Comparison of ENCODE assay signal across 23 mouse cellular contexts in genomic region chr9:41173158-41173557, GRCm38 (mm10). TPM values are rescaled to one million over a fixed set of nuclear protein-coding genes. Genes with fewer than 3 reads are reported as not detected.
A peak's percentile ranks its signal among the peaks of the same experiment; 100 is the strongest.
DNase-seq lines count a peak whose midpoint lies in the region; ATAC-seq lines count a peak whose summit lies in the region.
"Had no signal": no experiment of that assay in that cellular context is flagged by ENCODE, and none has a peak within 500 bp of the region (broad histone marks: within the 10 kb centered on the region; RNA-seq: fewer than 3 reads in every experiment).

No protein-coding gene starts in this region.

- H3K36me3 ChIP-seq in liver, embryonic 12.5 days = no peaks in the 10 kb centered on the region
- no peaks in the 10 kb centered on the region for H3K36me3 ChIP-seq in liver, embryonic 11.5 days (ENCODE audit: control insufficient read depth, insufficient read depth, low read length)
- H3K36me3 ChIP-seq in embryonic facial prominence, embryonic 14.5 days (ENCODE audit: control insufficient read depth, insufficient read depth, low read length) = no peaks in the 10 kb centered on the region
- no peaks in the 10 kb centered on the region for H3K36me3 ChIP-seq in forebrain, embryonic 16.5 days (ENCODE audit: control insufficient read depth, insufficient read depth)
- H3K36me3 ChIP-seq: embryonic facial prominence, embryonic 15.5 days; G1E; limb, embryonic 13.5 days; midbrain, embryonic 12.5 days; neural tube, embryonic 12.5 days had no signal

- no peak overlapping the region for H3K9ac ChIP-seq in liver, embryonic 12.5 days
- H3K9ac ChIP-seq in liver, embryonic 11.5 days (ENCODE audit: low read depth, low read length) = no peak overlapping the region
- no peak overlapping the region for H3K9ac ChIP-seq in embryonic facial prominence, embryonic 14.5 days (ENCODE audit: low read depth, low read length)
- no peak overlapping the region for H3K9ac ChIP-seq in forebrain, embryonic 16.5 days (replicated peaks; ENCODE audit: low read depth, low read length)
- H3K9ac ChIP-seq: embryonic facial prominence, embryonic 15.5 days; limb, embryonic 13.5 days; midbrain, embryonic 12.5 days; neural tube, embryonic 12.5 days had no signal

- H3K9me3 ChIP-seq in liver, embryonic 12.5 days (replicated peaks) = no peaks in the 10 kb centered on the region
- H3K9me3 ChIP-seq in liver, embryonic 11.5 days (ENCODE audit: control insufficient read depth, low read length) = no peaks in the 10 kb centered on the region
- no peaks in the 10 kb centered on the region for H3K9me3 ChIP-seq in embryonic facial prominence, embryonic 14.5 days (ENCODE audit: control insufficient read depth, low read length)
- H3K9me3 ChIP-seq in forebrain, embryonic 16.5 days (ENCODE audit: control insufficient read depth, low read length) = no peaks in the 10 kb centered on the region
- H3K9me3 ChIP-seq: embryonic facial prominence, embryonic 15.5 days; limb, embryonic 13.5 days; midbrain, embryonic 12.5 days; neural tube, embryonic 12.5 days had no signal

- H3K4me2 ChIP-seq in liver, embryonic 12.5 days = peak overlapping the region; percentile 49; the same call in 1 of the 2 replicates
- H3K4me2 ChIP-seq in liver, embryonic 11.5 days = no peak overlapping the region
- H3K4me2 ChIP-seq in embryonic facial prominence, embryonic 14.5 days (ENCODE audit: low read depth, low read length) = no peak overlapping the region
- no peak overlapping the region for H3K4me2 ChIP-seq in forebrain, embryonic 16.5 days (ENCODE audit: low read length)
- H3K4me2 ChIP-seq: embryonic facial prominence, embryonic 15.5 days; limb, embryonic 13.5 days; midbrain, embryonic 12.5 days; neural tube, embryonic 12.5 days had no signal

- ATAC-seq in liver, embryonic 12.5 days = no peak
- no peak for ATAC-seq in liver, embryonic 11.5 days (replicated peaks; ENCODE audit: low FRiP score)
- ATAC-seq in embryonic facial prominence, embryonic 14.5 days (ENCODE audit: low read depth) = no peak
- ATAC-seq in forebrain, embryonic 16.5 days = no peak

- 62% methylated on average over 3 of the region's 3 CpGs for WGBS in liver, embryonic 12.5 days (ENCODE audit: insufficient replicate concordance)
- 58% methylated on average over 3 of the region's 3 CpGs for WGBS in liver, embryonic 11.5 days
- WGBS in embryonic facial prominence, embryonic 14.5 days = 33% methylated on average over 3 of the region's 3 CpGs
- 77% methylated on average over 3 of the region's 3 CpGs for WGBS in forebrain, embryonic 16.5 days

- H3K27ac ChIP-seq in liver, embryonic 12.5 days = no peak overlapping the region
- H3K27ac ChIP-seq in liver, embryonic 11.5 days (ENCODE audit: low read depth, low read length) = no peak overlapping the region
- no peak overlapping the region; the same call in 1 of the 2 replicates for H3K27ac ChIP-seq in embryonic facial prominence, embryonic 14.5 days (replicated peaks; ENCODE audit: low read depth, low read length)
- H3K27ac ChIP-seq in forebrain, embryonic 16.5 days (ENCODE audit: low read length) = no peak overlapping the region
- H3K27ac ChIP-seq: embryonic facial prominence, embryonic 15.5 days; kidney, postnatal 0 days; layer of hippocampus, adult 2 months; limb, embryonic 13.5 days; macrophage; midbrain, embryonic 12.5 days; neural tube, embryonic 12.5 days had no signal

- peaks cover 50% of the 10 kb centered on the region for H3K4me1 ChIP-seq in liver, embryonic 12.5 days
- H3K4me1 ChIP-seq in liver, embryonic 11.5 days (replicated peaks; ENCODE audit: control insufficient read depth, insufficient read depth, low read length) = peaks cover 16% of the 10 kb centered on the region
- peaks cover 9% of the 10 kb centered on the region; the same call in 1 of the 2 replicates for H3K4me1 ChIP-seq in embryonic facial prominence, embryonic 14.5 days (ENCODE audit: control insufficient read depth, insufficient read depth, low read length)
- no peaks in the 10 kb centered on the region for H3K4me1 ChIP-seq in forebrain, embryonic 16.5 days (replicated peaks; ENCODE audit: control insufficient read depth, insufficient read depth, low read length)
- H3K4me1 ChIP-seq: embryonic facial prominence, embryonic 15.5 days had no signal

- no peak overlapping the region for H3K4me3 ChIP-seq in liver, embryonic 12.5 days
- H3K4me3 ChIP-seq in liver, embryonic 11.5 days (ENCODE audit: low read depth, low read length) = no peak overlapping the region
- H3K4me3 ChIP-seq in embryonic facial prominence, embryonic 14.5 days (ENCODE audit: low read depth, low read length) = no peak overlapping the region
- no peak overlapping the region for H3K4me3 ChIP-seq in forebrain, embryonic 16.5 days (replicated peaks; ENCODE audit: low read length)
- H3K4me3 ChIP-seq: embryonic facial prominence, embryonic 15.5 days; layer of hippocampus, adult 2 months; limb, embryonic 13.5 days; midbrain, embryonic 12.5 days; neural tube, embryonic 12.5 days had no signal

- peaks cover 18% of the 10 kb centered on the region for H3K27me3 ChIP-seq in liver, embryonic 12.5 days (replicated peaks)
- no peaks in the 10 kb centered on the region for H3K27me3 ChIP-seq in liver, embryonic 11.5 days (replicated peaks; ENCODE audit: control insufficient read depth, insufficient read depth, low read length)
- no peaks in the 10 kb centered on the region for H3K27me3 ChIP-seq in embryonic facial prominence, embryonic 14.5 days (replicated peaks; ENCODE audit: control insufficient read depth, insufficient read depth, low read length)
- H3K27me3 ChIP-seq in forebrain, embryonic 16.5 days (replicated peaks; ENCODE audit: control insufficient read depth, insufficient read depth, low read length) = no peaks in the 10 kb centered on the region
- H3K27me3 ChIP-seq: embryonic facial prominence, embryonic 15.5 days; limb, embryonic 13.5 days; midbrain, embryonic 12.5 days; neural tube, embryonic 12.5 days had no signal

- DNase-seq in gastrocnemius, adult 18-20 months (ENCODE audit: low spot score) = peak; percentile 59
- DNase-seq in gastrocnemius, postnatal 10 days = no peak
- no peak for DNase-seq in liver, embryonic 11.5 days (ENCODE audit: low spot score)
- peak; percentile 42 for DNase-seq in embryonic facial prominence, embryonic 14.5 days (ENCODE audit: low spot score)
- no peak for DNase-seq in lung, postnatal 10 days
- DNase-seq: adrenal gland, postnatal 36 days; cerebellum, adult 11-12 months; cerebellum, postnatal 25 days; kidney, adult 18-20 months; layer of hippocampus, postnatal 36 days; lung, adult 2 months; right cerebral cortex, adult 18-20 months; thymus, postnatal 25 days had no signal

RNA-seq across cellular contexts. Expression of gene Ubash3b, which starts 11.7 kb away (rescaled TPM):
- under 1 TPM; 0.25 to 0.69 TPM for total RNA-seq in gastrocnemius, adult 18-20 months (2021)
- 1 to 10 TPM; 2.2 to 3.3 TPM for total RNA-seq in gastrocnemius, postnatal 10 days (2021)
- 12.2 and 14.0 TPM in 2 replicates for polyA plus RNA-seq in liver, embryonic 12.5 days (2016; fragmentation: Nextera tagmentation; extraction: Ambion mirVana)
- 13.4 and 18.1 TPM in 2 replicates for polyA plus RNA-seq in liver, embryonic 11.5 days (2014; fragmentation: Nextera tagmentation; extraction: Ambion mirVana)
- 10.5 and 12.1 TPM in 2 replicates for polyA plus RNA-seq in embryonic facial prominence, embryonic 14.5 days (2014; fragmentation: Nextera tagmentation; extraction: Ambion mirVana)
- polyA plus RNA-seq in forebrain, embryonic 16.5 days (2015; fragmentation: Nextera tagmentation; extraction: Ambion mirVana) = 14.7 and 15.9 TPM in 2 replicates

Comparison
In these comparisons a context has a peak if more than half of its experiments do, and no peak if none do; other contexts are left out.
1. DNase-seq: peak in gastrocnemius, adult 18-20 months (single experiment) and embryonic facial prominence, embryonic 14.5 days (single experiment); none in gastrocnemius, postnatal 10 days (single experiment), liver, embryonic 11.5 days (single experiment) and lung, postnatal 10 days (single experiment).